Mouse (Mus musculus): ENCODE results near the gene Gpr84. TPM values are rescaled to one million over a fixed set of nuclear protein-coding genes. Genes with fewer than 3 reads are reported as not detected.
"Not testable (repeated sequence)": the region's sequence is repeated elsewhere in the genome, so short reads cannot be mapped to it uniquely, and the experiment has no call there.

The Gpr84 gene
- polyA plus RNA-seq, 1 experiment: 0.22 TPM

DNA sequence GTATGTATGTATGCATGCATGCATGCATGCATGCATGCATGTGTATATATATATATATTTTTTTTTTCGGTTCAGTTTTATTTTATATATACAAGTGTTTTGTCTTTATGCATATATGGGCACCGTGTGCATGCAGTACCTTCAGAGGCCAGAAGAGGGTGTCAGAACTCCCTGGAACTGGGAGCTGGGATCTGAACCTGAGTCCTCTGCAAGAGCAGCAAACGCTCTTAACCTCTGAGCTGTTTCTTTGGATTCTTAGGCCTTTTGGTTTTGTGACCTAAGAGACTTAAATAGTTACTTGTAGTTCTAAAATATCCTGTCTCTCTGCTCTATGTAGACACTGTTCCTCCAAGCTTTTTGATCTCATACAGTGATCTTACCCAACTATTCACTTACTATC lies 26.3 kb downstream of the Gpr84 start:
- DNase-seq: peak; percentile 52
- no peak for TF ChIP-seq POLR2A (IDR thresholded peaks at IDR 0.05; ENCODE audit: borderline replicate concordance, extremely low read depth, low read depth, low read length)
- peak; percentile 70 for TF ChIP-seq CTCF (IDR thresholded peaks at IDR 0.05; ENCODE audit: insufficient read depth, low read length)
- WGBS: 67% methylated on average over 3 of the region's 3 CpGs
- peaks cover 8% of the 10 kb centered on the region for H3K4me1 ChIP-seq (ENCODE audit: control insufficient read depth, insufficient read depth, low read length)
- H3K4me3 ChIP-seq (replicated peaks; ENCODE audit: extremely low read depth, low read depth, low read length): no peak overlapping the region

DNA sequence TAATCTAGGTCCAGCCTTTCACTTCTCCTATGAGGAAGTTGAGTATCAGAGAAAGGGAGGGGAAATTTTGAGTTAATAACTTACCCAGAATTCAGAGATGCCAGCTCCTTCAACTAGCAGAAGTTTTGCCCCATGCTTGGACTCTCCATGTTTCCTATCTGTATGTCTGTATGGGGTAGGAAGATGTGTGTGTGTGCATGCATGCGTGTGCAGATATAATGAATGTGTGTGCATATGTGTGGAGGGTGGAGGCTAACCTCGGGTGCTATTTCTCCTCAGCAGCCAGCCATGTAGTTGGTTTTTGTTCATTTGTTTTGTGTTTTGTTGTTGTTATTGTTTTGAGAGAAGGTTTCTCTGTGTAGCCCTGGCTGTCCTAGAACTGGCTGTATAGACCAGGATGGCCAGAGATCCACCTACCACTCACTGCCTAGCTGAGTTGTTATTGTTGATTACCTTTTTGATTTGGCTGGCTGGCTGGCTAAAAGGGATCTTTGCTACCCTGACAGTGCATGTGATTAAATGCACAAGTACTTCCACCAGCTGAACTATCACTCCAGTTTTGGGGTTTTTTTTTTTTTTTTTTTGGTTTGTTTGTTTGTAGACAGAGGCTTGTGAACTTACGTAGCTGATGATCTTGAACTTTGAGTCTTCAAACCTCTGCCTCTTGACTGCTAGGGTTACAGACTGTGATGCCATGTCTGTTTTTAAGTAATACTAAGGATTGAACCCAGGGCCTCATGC lies 28.8 kb downstream of the Gpr84 start:
- peaks cover 8% of the 10 kb centered on the region for H3K4me1 ChIP-seq (ENCODE audit: control insufficient read depth, insufficient read depth, low read length)
- no peak overlapping the region for H3K4me3 ChIP-seq (replicated peaks; ENCODE audit: extremely low read depth, low read depth, low read length)
- TF ChIP-seq CTCF (IDR thresholded peaks at IDR 0.05; ENCODE audit: insufficient read depth, low read length) (no peak), POLR2A (IDR thresholded peaks at IDR 0.05; ENCODE audit: borderline replicate concordance, extremely low read depth, low read depth, low read length) (no peak)
- 85% methylated on average over 3 of the region's 3 CpGs for WGBS
- DNase-seq: no peak

DNA sequence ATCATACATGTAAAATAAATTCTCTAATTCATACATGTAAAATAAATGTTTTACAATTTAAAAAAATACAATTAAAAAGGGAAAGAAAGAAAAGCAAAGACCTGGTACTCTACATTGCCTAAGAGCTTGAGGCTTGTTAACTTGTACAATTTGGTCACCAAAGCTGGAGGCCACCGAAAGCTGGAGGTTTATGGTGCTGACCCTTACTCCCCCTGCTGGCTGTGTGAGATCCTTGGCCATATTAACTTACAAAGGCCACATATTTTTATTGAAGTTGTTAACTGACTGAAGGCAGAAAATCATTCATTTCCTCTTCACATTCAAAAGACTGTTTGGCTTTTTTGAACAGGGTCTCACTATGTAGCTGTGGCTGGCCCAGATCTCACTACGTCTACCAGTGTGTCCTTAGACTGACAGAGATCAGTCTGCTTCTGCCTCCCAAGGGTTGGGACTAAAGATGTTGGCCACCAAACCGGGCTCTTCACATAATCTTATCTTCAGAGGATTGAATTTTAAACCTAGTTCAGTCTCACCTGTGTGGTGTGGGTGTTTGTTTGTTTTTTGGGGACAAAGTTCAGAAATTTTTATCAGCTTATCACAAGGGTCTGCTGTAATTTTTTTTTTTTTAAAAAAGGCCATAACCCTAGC lies 29.5 kb downstream of the Gpr84 start:
- Histone ChIP-seq H3K4me3 (replicated peaks; ENCODE audit: extremely low read depth, low read depth, low read length) (no peak overlapping the region), H3K4me1 (ENCODE audit: control insufficient read depth, insufficient read depth, low read length) (peaks cover 3% of the 10 kb centered on the region)
- DNase-seq: no peak
- TF ChIP-seq CTCF (IDR thresholded peaks at IDR 0.05; ENCODE audit: insufficient read depth, low read length) (peak; percentile 71), POLR2A (IDR thresholded peaks at IDR 0.05; ENCODE audit: borderline replicate concordance, extremely low read depth, low read depth, low read length) (no peak)
- 50% methylated on average over 3 of the region's 3 CpGs for WGBS

DNA sequence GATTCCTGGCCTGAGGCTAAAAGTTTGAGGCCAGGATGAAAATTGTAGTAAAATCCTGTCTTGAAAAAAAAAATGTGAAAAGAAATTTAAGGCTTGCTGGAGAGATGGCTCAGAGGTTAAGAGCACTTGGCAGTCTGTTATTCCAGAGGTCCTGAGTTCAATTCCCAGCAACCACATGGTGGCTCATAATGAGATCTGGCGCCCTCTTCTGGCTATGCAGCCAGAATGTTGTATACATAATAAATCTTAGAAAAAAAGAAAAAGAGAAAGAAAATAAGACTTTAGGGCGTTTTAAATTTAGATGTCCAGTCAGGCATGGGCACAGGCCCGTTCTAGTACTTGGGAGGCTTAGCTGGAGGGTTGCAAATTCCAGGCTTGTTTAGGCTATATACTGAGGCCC lies 30.7 kb downstream of the Gpr84 start:
- 49% methylated on average over 3 of the region's 3 CpGs for WGBS
- no peak overlapping the region for H3K4me3 ChIP-seq (replicated peaks; ENCODE audit: extremely low read depth, low read depth, low read length)
- no peak for DNase-seq
- no peaks in the 10 kb centered on the region; the same call in 1 of the 2 replicates for H3K4me1 ChIP-seq (ENCODE audit: control insufficient read depth, insufficient read depth, low read length)
- no peak for TF ChIP-seq POLR2A (IDR thresholded peaks at IDR 0.05; ENCODE audit: borderline replicate concordance, extremely low read depth, low read depth, low read length)
- TF ChIP-seq CTCF (IDR thresholded peaks at IDR 0.05; ENCODE audit: insufficient read depth, low read length): no peak

DNA sequence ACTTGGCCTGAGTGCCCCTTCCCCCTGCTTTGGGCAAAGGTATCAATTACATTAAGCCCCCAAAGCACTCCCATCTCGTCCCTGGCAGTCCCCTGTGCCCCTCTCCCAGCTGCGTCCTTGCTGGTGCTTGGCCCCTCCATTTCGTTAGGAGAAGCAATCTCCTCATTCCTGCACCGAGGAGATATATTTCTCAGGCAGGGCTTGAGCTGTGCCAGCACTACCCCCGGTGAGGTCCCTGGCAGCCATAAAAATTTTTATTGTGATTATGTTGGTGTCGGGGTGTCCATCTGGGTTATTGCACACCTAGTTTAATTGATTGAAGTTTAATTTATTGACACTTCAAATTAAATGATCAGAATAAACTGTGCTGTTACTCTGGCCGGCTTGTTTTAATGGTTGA lies 32.5 kb downstream of the Gpr84 start:
- H3K4me3 ChIP-seq (replicated peaks; ENCODE audit: extremely low read depth, low read depth, low read length): no peak overlapping the region
- TF ChIP-seq POLR2A (IDR thresholded peaks at IDR 0.05; ENCODE audit: borderline replicate concordance, extremely low read depth, low read depth, low read length): no peak
- no peak for TF ChIP-seq CTCF (IDR thresholded peaks at IDR 0.05; ENCODE audit: insufficient read depth, low read length)
- no peak for DNase-seq
- WGBS: 72% methylated on average over 7 of the region's 7 CpGs
- H3K4me1 ChIP-seq (ENCODE audit: control insufficient read depth, insufficient read depth, low read length): peaks cover 10% of the 10 kb centered on the region

DNA sequence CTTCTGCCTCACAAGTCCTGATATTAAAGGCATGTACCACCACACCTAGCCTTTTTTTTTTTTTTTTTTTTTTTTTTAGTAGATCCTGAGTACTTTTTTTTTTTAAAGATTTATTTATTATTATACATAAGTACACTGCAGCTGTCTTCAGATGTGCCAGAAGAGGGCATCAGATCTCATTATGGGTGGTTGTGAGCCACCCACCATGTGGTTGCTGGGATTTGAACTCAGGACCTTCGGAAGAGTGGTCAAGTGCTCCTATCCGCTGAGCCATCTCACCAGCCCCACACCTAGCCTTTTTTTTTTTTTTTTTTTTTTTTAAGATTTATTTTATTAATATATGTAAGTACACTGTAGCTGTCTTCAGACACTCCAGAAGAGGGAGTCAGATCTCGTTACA lies 34.5 kb downstream of the Gpr84 start:
- H3K4me1 ChIP-seq (ENCODE audit: control insufficient read depth, insufficient read depth, low read length): peaks cover 10% of the 10 kb centered on the region
- WGBS: 89% methylated on average over 3 of the region's 3 CpGs
- DNase-seq; H3K4me3 ChIP-seq (replicated peaks; ENCODE audit: extremely low read depth, low read depth, low read length): not testable (repeated sequence)

DNA sequence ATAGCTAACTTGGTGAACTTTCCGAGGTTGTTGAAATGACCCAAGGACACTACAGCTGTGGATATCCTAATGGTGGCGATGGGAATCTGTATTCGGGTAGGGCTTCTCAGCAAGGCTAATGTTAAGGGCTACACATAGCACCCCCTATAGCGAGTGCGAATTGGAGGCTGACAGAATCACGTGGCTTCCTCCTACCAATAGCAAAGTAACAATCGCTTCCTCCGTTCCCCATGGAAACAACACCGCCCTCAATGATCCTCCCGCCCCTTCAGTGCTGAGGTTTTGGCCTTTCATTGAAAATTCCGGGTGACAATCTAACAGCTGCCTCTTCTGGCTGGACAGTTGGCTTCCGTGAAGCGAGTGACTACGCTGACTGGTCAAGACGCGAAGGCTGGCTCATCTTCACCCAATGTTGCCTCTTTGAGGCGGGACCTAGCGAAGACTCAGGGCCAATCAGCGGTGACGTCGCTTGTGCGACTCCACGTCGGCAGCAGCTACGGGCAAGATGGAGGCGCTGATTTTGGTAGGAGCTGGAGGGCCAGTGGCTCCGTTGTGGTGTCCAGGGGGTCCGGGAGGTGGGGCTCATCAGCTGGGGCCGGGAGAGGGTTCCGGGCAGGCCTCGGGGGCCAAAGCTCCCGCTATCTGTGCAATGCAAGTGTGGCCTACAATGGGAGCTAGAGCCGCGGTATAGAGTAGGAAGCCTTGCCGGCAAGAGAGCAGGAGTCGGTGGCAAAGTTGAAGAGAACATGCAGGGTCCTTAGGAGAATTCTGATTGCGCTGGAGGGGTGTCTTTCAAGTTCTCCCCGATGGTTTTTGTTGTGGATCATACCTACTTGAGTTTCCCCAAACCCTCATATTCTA lies 37.8 kb downstream of the Gpr84 start, which contains the start of gene Copz1:
Copz1 (plus strand) TSS at position 296 of the 861 bp plus-strand sequence.
- DNase-seq: peak; percentile 91
- Histone ChIP-seq H3K4me1 (ENCODE audit: control insufficient read depth, insufficient read depth, low read length) (peaks cover 10% of the 10 kb centered on the region), H3K4me3 (replicated peaks; ENCODE audit: extremely low read depth, low read depth, low read length) (peak within 1 kb of the TSS; percentile 82)
- under 1% methylated on average over 38 of the region's 38 CpGs for WGBS
- TF ChIP-seq CTCF (IDR thresholded peaks at IDR 0.05; ENCODE audit: insufficient read depth, low read length): no peak
- peak; percentile 96 for TF ChIP-seq POLR2A (IDR thresholded peaks at IDR 0.05; ENCODE audit: borderline replicate concordance, extremely low read depth, low read depth, low read length)

DNA sequence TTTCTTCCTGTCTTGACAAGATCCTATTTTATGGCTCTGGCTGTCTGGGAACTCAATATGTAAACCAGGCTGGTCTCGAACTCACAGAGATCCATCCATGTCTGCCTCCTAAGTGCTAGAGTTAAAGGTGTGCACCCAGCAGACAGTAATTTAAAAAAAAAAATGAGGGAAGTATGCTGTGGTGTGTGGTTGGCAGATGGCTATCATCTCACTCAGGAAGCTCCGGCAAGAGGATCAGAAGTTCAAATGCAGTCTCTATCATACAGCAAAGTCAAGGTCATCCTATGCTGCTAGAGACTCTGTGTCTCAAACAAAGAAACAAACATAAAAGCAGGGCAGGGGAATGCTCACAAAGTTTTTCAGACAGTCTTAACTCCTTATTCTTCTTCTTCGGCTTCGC lies 41.5 kb downstream of the Gpr84 start:
- WGBS: 71% methylated on average over 4 of the region's 4 CpGs
- TF ChIP-seq CTCF (IDR thresholded peaks at IDR 0.05; ENCODE audit: insufficient read depth, low read length) (no peak), POLR2A (IDR thresholded peaks at IDR 0.05; ENCODE audit: borderline replicate concordance, extremely low read depth, low read depth, low read length) (no peak)
- no peak overlapping the region for H3K4me3 ChIP-seq (replicated peaks; ENCODE audit: extremely low read depth, low read depth, low read length)
- peaks cover 5% of the 10 kb centered on the region for H3K4me1 ChIP-seq (ENCODE audit: control insufficient read depth, insufficient read depth, low read length)
- no peak for DNase-seq

DNA sequence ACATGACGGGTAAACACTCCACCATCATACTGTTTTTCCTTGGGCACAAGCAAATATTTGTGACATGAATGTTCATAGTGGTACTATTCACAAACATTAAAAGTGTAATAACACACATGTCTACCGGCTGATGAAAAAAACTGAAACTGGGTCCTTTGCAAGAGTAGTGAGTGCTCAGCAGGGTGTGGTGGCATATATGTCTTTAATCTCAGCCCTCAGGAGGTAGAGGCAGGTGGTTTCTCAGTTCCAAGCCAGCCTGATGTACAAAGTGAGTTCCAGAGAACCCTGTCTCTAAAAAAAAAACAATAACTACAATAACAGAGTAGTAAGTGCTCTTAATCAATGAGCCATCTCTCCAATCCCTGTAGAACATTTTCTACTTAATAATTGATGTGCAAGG lies 45.6 kb downstream of the Gpr84 start:
- Histone ChIP-seq H3K4me3 (replicated peaks; ENCODE audit: extremely low read depth, low read depth, low read length) (no peak overlapping the region), H3K4me1 (ENCODE audit: control insufficient read depth, insufficient read depth, low read length) (no peaks in the 10 kb centered on the region)
- 88% methylated on average over 2 of the region's 2 CpGs for WGBS
- no peak for TF ChIP-seq POLR2A (IDR thresholded peaks at IDR 0.05; ENCODE audit: borderline replicate concordance, extremely low read depth, low read depth, low read length)
- no peak for TF ChIP-seq CTCF (IDR thresholded peaks at IDR 0.05; ENCODE audit: insufficient read depth, low read length)
- DNase-seq: no peak
